Mouse (Mus musculus) kidney, adult 2 months (tissue): ENCODE results near the gene Adgrl2.

Experiments
- CTCF ChIP-seq: fragments of 200-500 bp; conservative IDR thresholded peaks from 2 replicates; pipeline ENCODE4 v1.5.1; 2011; ENCODE audit warnings: low read depth, mild to moderate bottlenecking, control low read depth, low read length, moderate library complexity, mixed read lengths; ENCODE audit not compliant: insufficient read depth, insufficient read length
- POLR2A ChIP-seq: fragments of 200-500 bp; IDR thresholded peaks from one replicate; pipeline ENCODE4 v1.6.1; 2011; ENCODE audit warnings: low read depth, low read length, control low read depth

DNA sequence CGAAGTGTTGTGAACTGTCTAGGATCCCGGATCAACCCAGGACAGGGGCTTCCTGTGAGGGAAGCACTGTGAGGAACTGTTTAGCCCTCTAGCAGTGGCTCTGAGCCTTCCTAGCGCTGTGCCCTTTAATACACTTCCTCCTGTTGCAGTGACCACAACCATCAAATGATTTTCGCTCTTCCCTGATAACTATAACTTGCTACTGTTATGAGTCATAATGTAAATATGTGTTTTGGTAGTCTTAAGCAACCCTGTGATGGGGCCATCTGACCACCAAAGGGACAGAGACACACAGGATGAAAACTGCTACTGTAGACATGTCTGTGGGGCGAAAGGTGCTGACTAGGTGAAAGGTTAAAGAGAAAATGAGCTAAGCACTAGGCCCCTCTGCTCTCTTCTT, 71.9 kb downstream of the Adgrl2 start:
- TF ChIP-seq POLR2A = no peak
- TF ChIP-seq CTCF = no peak
